ENCODE assay signal across 10 mouse cellular contexts in the genomic region with DNA sequence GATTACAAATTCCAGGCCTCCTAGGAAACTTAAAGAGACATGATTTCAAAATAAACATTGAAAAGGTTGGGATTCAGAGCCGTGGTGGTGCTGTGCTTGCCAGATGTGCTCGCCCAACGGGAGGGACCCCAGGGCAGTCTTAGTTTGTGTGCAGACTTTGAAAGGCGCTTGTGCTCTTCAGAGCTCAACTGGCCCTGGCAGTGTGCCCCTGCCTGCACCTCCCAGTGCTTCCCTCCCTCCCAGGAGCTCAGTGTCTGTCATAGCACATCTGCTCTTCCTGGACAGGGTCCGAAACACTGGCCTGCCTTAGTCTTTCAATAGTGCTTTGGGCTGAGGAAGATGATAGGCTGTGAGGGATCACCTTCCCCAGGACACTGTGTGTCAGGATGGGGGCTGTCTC. TPM values are rescaled to one million over a fixed set of nuclear protein-coding genes. Genes with fewer than 3 reads are reported as not detected.
DNase-seq lines count a peak whose midpoint lies in the region; ATAC-seq lines count a peak whose summit lies in the region.
"Had no signal": no experiment of that assay in that cellular context is flagged by ENCODE, and none has a peak within 500 bp of the region (broad histone marks: within the 10 kb centered on the region; RNA-seq: fewer than 3 reads in every experiment).

No protein-coding gene starts in this region.

- no peaks in the 10 kb centered on the region for H3K27me3 ChIP-seq in kidney, embryonic 16.5 days (ENCODE audit: insufficient read depth, low read length)
- H3K27me3 ChIP-seq: liver, embryonic 13.5 days had no signal

- WGBS in kidney, embryonic 16.5 days, result 34% methylated on average over 5 of the region's 5 CpGs

- no peak overlapping the region for H3K4me3 ChIP-seq in kidney, embryonic 16.5 days (ENCODE audit: low read length)
- no peak overlapping the region for H3K4me3 ChIP-seq in brown adipose tissue, adult 24 weeks (ENCODE audit: insufficient read depth, low read depth, low read length)
- H3K4me3 ChIP-seq: liver, embryonic 13.5 days had no signal

- no peak overlapping the region; the same call in 1 of the 2 replicates for H3K9ac ChIP-seq in kidney, embryonic 16.5 days (replicated peaks; ENCODE audit: low read length)
- H3K9ac ChIP-seq: liver, embryonic 13.5 days had no signal

- peak overlapping the region; percentile 17; the same call in 1 of the 2 replicates for H3K4me2 ChIP-seq in kidney, embryonic 16.5 days (replicated peaks; ENCODE audit: low read depth, low read length)
- H3K4me2 ChIP-seq: liver, embryonic 13.5 days had no signal

- peaks cover 61% of the 10 kb centered on the region for H3K4me1 ChIP-seq in kidney, embryonic 16.5 days (ENCODE audit: insufficient read depth, low read length)
- peaks cover 40% of the 10 kb centered on the region for H3K4me1 ChIP-seq in brown adipose tissue, adult 24 weeks (ENCODE audit: control insufficient read depth, insufficient read depth, insufficient read length, low read length)

- ATAC-seq in kidney, embryonic 16.5 days (ENCODE audit: low FRiP score, low TSS enrichment), result no peak

- peak overlapping the region; percentile 25; the same call in 1 of the 2 replicates for H3K27ac ChIP-seq in kidney, embryonic 16.5 days (ENCODE audit: low read length)
- H3K27ac ChIP-seq in brown adipose tissue, adult 24 weeks (replicated peaks; ENCODE audit: low read depth, low read length), result peak overlapping the region; percentile 8; the same call in 1 of the 2 replicates

- no peaks in the 10 kb centered on the region for H3K9me3 ChIP-seq in kidney, embryonic 16.5 days (ENCODE audit: low read length)
- H3K9me3 ChIP-seq: liver, embryonic 13.5 days had no signal

- DNase-seq in adrenal gland, postnatal 25 days, result peak; percentile 59
- no peak for DNase-seq in adrenal gland, adult 2 months
- DNase-seq in kidney, postnatal 10 days, result no peak
- peak; percentile 57 for DNase-seq in heart, postnatal 4 days
- DNase-seq in retina, embryonic 14.5 days (ENCODE audit: low spot score), result no peak
- DNase-seq in spleen, postnatal 36 days (ENCODE audit: low spot score in 2 of 2), result no peak
- DNase-seq: kidney, adult 9 months; liver, embryonic 13.5 days had no signal

- peaks cover 14% of the 10 kb centered on the region for H3K36me3 ChIP-seq in kidney, embryonic 16.5 days (ENCODE audit: insufficient read depth, low read length)

RNA-seq across cellular contexts. Expression of a gene that starts 15.9 kb away (rescaled TPM):
- 157 and 195 TPM in 2 replicates for total RNA-seq in adrenal gland, postnatal 25 days (2021)
- total RNA-seq in adrenal gland, adult 2 months (2021), result 100 to 1,000 TPM; 117 to 175 TPM
- polyA plus RNA-seq in adrenal gland, adult 2 months (2012; rRNA removed), result 140 and 161 TPM in 2 replicates
- 91.5 and 92.9 TPM in 2 replicates for polyA plus RNA-seq in kidney, embryonic 16.5 days (2015; fragmentation: Nextera tagmentation; extraction: Ambion mirVana)
- 35.4 and 37.4 TPM in 2 replicates for polyA plus RNA-seq in brown adipose tissue, adult 24 weeks (2012; ENCODE audit: insufficient read depth, insufficient read length, missing spikeins)
- 10 to 100 TPM; 78.4 to 81.7 TPM for total RNA-seq in heart, postnatal 4 days (2021)

Comparison
In these comparisons a context has a peak if more than half of its experiments do, and no peak if none do; other contexts are left out.
1. DNase-seq: peak in adrenal gland, postnatal 25 days (single experiment) and heart, postnatal 4 days (single experiment); none in adrenal gland, adult 2 months (single experiment), kidney, postnatal 10 days (single experiment), retina, embryonic 14.5 days (single experiment) and spleen, postnatal 36 days (0 of 2).